Mouse (Mus musculus) cerebellum, adult 9-11 months (tissue): ENCODE measurements at regions not wholly inside any gene's neighbourhood (a gene's known extent, or its start where the extent isn't known, plus 50 kb on each side); places are given as distances from the start of the nearest gene placed in this dataset.

Experiments used
- DNase-seq: peaks from one replicate; pipeline ENCODE4 v3.0.0; 2022

GRCm38 (mm10) chr1:194878440-194878839 lies 60.2 kb upstream of the Cd34 start:
- peak; percentile 40 for DNase-seq

GRCm38 (mm10) chr1:194879324-194880233 lies 59.0 kb upstream of the Cd34 start:
- DNase-seq, result peak; percentile 91

- DNase-seq, result no peak
These were observed 56.9 kb upstream of the Cd34 start for GRCm38 (mm10) chr1:194881556-194882223.

DNA sequence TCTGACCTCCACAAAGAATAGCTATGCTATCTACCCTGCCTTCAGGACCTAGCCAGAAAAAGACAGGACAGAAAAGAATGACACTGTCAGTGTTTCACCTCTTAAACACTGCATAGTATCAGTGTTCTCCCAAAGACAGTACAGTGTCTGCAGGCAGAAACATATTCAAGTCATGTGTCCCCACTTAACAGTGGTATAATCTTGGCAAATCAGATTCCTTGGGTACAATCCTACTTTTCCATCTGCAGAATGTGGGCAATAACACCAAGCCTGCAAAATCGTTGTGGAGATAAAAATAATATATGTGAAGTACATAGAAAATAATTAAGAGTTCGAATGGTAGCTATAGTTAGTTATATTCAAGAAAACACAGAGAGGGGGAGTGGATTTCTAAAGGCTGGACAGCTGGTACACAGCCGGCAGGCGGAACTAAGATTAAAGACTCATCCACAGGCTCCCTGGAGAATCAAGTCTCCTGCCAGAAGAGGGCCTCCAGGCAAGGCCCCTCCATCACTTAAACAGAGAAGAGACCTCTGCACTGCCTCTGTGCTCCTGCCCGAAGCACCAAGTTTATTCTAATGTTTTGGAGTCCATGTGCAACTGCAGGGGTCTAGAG lies 53.4 kb upstream of the Cd34 start:
- peak; percentile 28 for DNase-seq

DNA sequence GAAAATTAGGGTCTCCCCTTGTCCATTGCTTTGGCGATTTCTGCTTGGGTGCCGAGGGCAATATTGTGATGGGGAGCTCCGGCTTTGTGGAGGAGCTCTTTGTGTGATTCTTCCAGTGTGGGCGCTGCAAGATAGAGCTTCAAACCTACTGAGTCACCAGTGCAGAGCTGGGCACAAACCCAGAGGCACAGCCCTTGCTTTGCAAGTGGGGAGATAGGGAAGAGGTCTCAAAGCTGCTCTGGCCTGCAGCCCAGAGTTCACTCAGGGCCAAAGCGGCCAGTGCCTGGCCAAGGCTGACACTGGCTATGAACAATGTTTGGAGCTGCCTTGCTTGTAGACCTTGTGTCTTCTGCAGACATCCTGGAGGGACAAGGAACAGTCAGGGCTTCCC lies 52.9 kb upstream of the Cd34 start:
- peak; percentile 85 for DNase-seq
